ENCODE assay signal across 24 mouse cellular contexts in genomic region chrX:41924708-41925107, GRCm38 (mm10). TPM values are rescaled to one million over a fixed set of nuclear protein-coding genes. Genes with fewer than 3 reads are reported as not detected.
DNase-seq lines count a peak whose midpoint lies in the region; ATAC-seq and TF ChIP-seq lines count a peak whose summit lies in the region.
"Had no signal": no experiment of that assay in that cellular context is flagged by ENCODE, and none has a peak within 500 bp of the region (broad histone marks: within the 10 kb centered on the region; RNA-seq: fewer than 3 reads in every experiment).

No protein-coding gene starts in this region.

- ATAC-seq in Patski: peak; percentile 80

- POLR2A ChIA-PET in Patski (lab: Charles Lee): no interaction called here

- peaks cover 15% of the 10 kb centered on the region for H3K27me3 ChIP-seq in Patski
- H3K27me3 ChIP-seq in kidney, adult 2 months (replicated peaks; ENCODE audit: control insufficient read depth, insufficient read depth, low read length): no peaks in the 10 kb centered on the region
- H3K27me3 ChIP-seq: embryonic facial prominence, embryonic 13.5 days; forebrain, embryonic 12.5 days; hindbrain, embryonic 15.5 days; liver, embryonic 15.5 days; neural tube, embryonic 12.5 days; stomach, embryonic 15.5 days had no signal

- no peak for TF ChIP-seq CTCF in Patski (IDR thresholded peaks at IDR 0.05)
- no peak for TF ChIP-seq CTCF in kidney, adult 2 months (conservative IDR thresholded peaks at IDR 0.05; ENCODE audit: insufficient read depth, insufficient read length, low read depth, low read length)

- no peak overlapping the region for H3K27ac ChIP-seq in kidney, adult 2 months (ENCODE audit: insufficient read depth, low read depth, low read length)
- H3K27ac ChIP-seq: embryonic facial prominence, embryonic 13.5 days; forebrain, embryonic 12.5 days; hindbrain, embryonic 15.5 days; limb, embryonic 10.5 days; liver, embryonic 15.5 days; neural tube, embryonic 12.5 days; stomach, embryonic 15.5 days had no signal

- DNase-seq in urinary bladder, postnatal 14 days (ENCODE audit: low spot score): peak; percentile 33
- no peak for DNase-seq in urinary bladder, postnatal 25 days (ENCODE audit: low spot score)
- DNase-seq in Patski (ENCODE audit: low read depth, low spot score): no peak
- peak; percentile 29 to 58 for DNase-seq in lung, adult 18-20 months
- peak; percentile 65 for DNase-seq in lung, postnatal 36 days
- no peak for DNase-seq in right cerebral cortex, adult 18-20 months
- no peak for DNase-seq in adrenal gland, postnatal 10 days
- DNase-seq in kidney, adult 2 months: no peak
- DNase-seq: adrenal gland, adult 2 months; cerebellum, adult 18-20 months; cerebellum, postnatal 14 days; gastrocnemius, postnatal 10 days; kidney, adult 8-10 months; kidney, postnatal 10 days; liver; midbrain, embryonic 14.5 days; thymus, postnatal 25 days had no signal

- H3K36me3 ChIP-seq in kidney, adult 2 months (ENCODE audit: control insufficient read depth, insufficient read depth, low read length): no peaks in the 10 kb centered on the region
- H3K36me3 ChIP-seq: embryonic facial prominence, embryonic 13.5 days; forebrain, embryonic 12.5 days; hindbrain, embryonic 15.5 days; limb, embryonic 10.5 days; liver, embryonic 15.5 days; neural tube, embryonic 12.5 days; stomach, embryonic 15.5 days had no signal

- in situ Hi-C loops in Patski (cut with MboI; ENCODE audit: low pct_unique_long_range_greater_than_20kb): no loop called here

- TF ChIP-seq POLR2A in kidney, adult 2 months (IDR thresholded peaks at IDR 0.05; ENCODE audit: low read depth, low read length): no peak

- H3K4me1 ChIP-seq in kidney, adult 2 months (ENCODE audit: control insufficient read depth, insufficient read depth, low read length): no peaks in the 10 kb centered on the region
- H3K4me1 ChIP-seq: embryonic facial prominence, embryonic 13.5 days; forebrain, embryonic 12.5 days; hindbrain, embryonic 15.5 days; limb, embryonic 10.5 days; liver, embryonic 15.5 days; neural tube, embryonic 12.5 days; stomach, embryonic 15.5 days had no signal

- no peak overlapping the region for H3K4me3 ChIP-seq in kidney, adult 2 months (ENCODE audit: insufficient read depth, low read depth, low read length)
- H3K4me3 ChIP-seq: embryonic facial prominence, embryonic 13.5 days; forebrain, embryonic 12.5 days; hindbrain, embryonic 15.5 days; limb, embryonic 10.5 days; liver, embryonic 15.5 days; neural tube, embryonic 12.5 days; stomach, embryonic 15.5 days had no signal

- WGBS in kidney, adult 2 months: 53% methylated on average over 5 of the region's 5 CpGs

- CTCF ChIA-PET in Patski (lab: Charles Lee): no interaction called here

RNA-seq across cellular contexts. Expression of gene Thoc2, which starts 4.2 kb away (rescaled TPM):
- polyA plus RNA-seq in Patski (2021): 47.4 TPM
- total RNA-seq in adrenal gland, postnatal 10 days (2021): 10 to 100 TPM; 55.1 to 64.6 TPM
- polyA plus RNA-seq in kidney, adult 2 months (2012; rRNA removed): 4.5 and 6.5 TPM in 2 replicates

Comparison
In these comparisons a context has a peak if more than half of its experiments do, and no peak if none do; other contexts are left out.
1. DNase-seq: peak in urinary bladder, postnatal 14 days (single experiment), lung, adult 18-20 months (2 of 2) and lung, postnatal 36 days (single experiment); none in urinary bladder, postnatal 25 days (single experiment), Patski (single experiment), right cerebral cortex, adult 18-20 months (single experiment), adrenal gland, postnatal 10 days (single experiment) and kidney, adult 2 months (single experiment).